Mouse (Mus musculus) ES-E14 (cell line): ENCODE measurements around the gene Hp1bp3. TPM values are rescaled to one million over a fixed set of nuclear protein-coding genes. Genes with fewer than 3 reads are reported as not detected.
A peak's percentile ranks its signal among the peaks of the same experiment; 100 is the strongest.

ENCODE experiments used
- DNase-seq: peaks from one replicate; pipeline ENCODE4 v3.0.0-alpha.2; 2013; ENCODE audit warnings: low read depth, low spot score
- H3K27ac ChIP-seq: 2 replicates; pipeline ENCODE4 v1.5.1; 2012; ENCODE audit warnings: low read depth, mild to moderate bottlenecking, low read length, moderate library complexity, mixed read lengths; ENCODE audit not compliant: poor library complexity, insufficient read depth, severe bottlenecking
- H3K36me3 ChIP-seq: 2 replicates; pipeline ENCODE4 v1.6.1; 2012; ENCODE audit warnings: mild to moderate bottlenecking, low read length, moderate library complexity, mixed read lengths; ENCODE audit not compliant: control insufficient read depth, poor library complexity, insufficient read depth, severe bottlenecking
- H3K4me1 ChIP-seq, 2 experiments: fragments of 150-350 bp in 1 of 2; sonication (generic) in 1 of 2; 2 replicates each; pipeline ENCODE4 v1.6.1; 2012; ENCODE audit warnings: low read length in 2 of 2, mild to moderate bottlenecking in 1 of 2, mixed read lengths in 1 of 2; ENCODE audit not compliant: control insufficient read depth in 2 of 2, insufficient read depth in 2 of 2, poor library complexity in 1 of 2
- H3K4me3 ChIP-seq, 2 experiments: fragments of 150-350 bp in 1 of 2; sonication (generic) in 1 of 2; 2 replicates each; pipeline ENCODE4 v1.5.1; 2012; ENCODE audit warnings: low read length in 2 of 2, low read depth in 1 of 2, mild to moderate bottlenecking in 1 of 2, mixed read lengths in 1 of 2; ENCODE audit not compliant: insufficient read depth in 1 of 2, poor library complexity in 1 of 2, severe bottlenecking in 1 of 2
- H3K9ac ChIP-seq: 2 replicates; pipeline ENCODE4 v1.6.1; 2012; ENCODE audit warnings: low read depth, mild to moderate bottlenecking, low read length, mixed read lengths; ENCODE audit not compliant: poor library complexity, insufficient read depth, severe bottlenecking
- H3K9me3 ChIP-seq: fragments of 150-350 bp; sonication (generic); 2 replicates; pipeline ENCODE4 v1.6.1; 2012; ENCODE audit warnings: low read depth, mild to moderate bottlenecking, low read length; ENCODE audit not compliant: control insufficient read depth, insufficient read depth
- CHD2 ChIP-seq: IDR thresholded peaks from 2 replicates; pipeline ENCODE4 v1.6.1; 2014; ENCODE audit warnings: mild to moderate bottlenecking, low read depth, low read length, inconsistent platforms
- HCFC1 ChIP-seq: IDR thresholded peaks from 2 replicates; pipeline ENCODE4 v1.6.1; 2012; ENCODE audit warnings: low read length, inconsistent platforms, borderline replicate concordance; ENCODE audit not compliant: insufficient read depth
- MAFK ChIP-seq: IDR thresholded peaks from 2 replicates; pipeline ENCODE4 v1.6.1; 2014; ENCODE audit warnings: mild to moderate bottlenecking, low read depth, low read length, inconsistent platforms; ENCODE audit not compliant: insufficient read depth
- ZC3H11A ChIP-seq: IDR thresholded peaks from 2 replicates; pipeline ENCODE4 v1.6.1; 2012; ENCODE audit warnings: low read depth, mild to moderate bottlenecking, inconsistent platforms, low read length, borderline replicate concordance
- ZNF384 ChIP-seq: IDR thresholded peaks from 2 replicates; pipeline ENCODE4 v1.6.1; 2012; ENCODE audit warnings: low read depth, low read length, inconsistent platforms
- in situ Hi-C, 2 experiments: fragments of 600-800 bp; cut with MboI; formaldehyde crosslinking; loops; one replicate each; pipeline ENCODE4 v1.15.1; 2025; ENCODE audit warnings: low sequenced_read_pairs in 2 of 2, inconsistent platforms in 1 of 2; ENCODE audit not compliant: unreplicated experiment in 2 of 2
- total RNA-seq: library from RNA; depleted of rRNA; stranded (reverse); fragments of 300-350 nt; gene quantifications from 2 replicates; pipeline ENCODE4 v1.2.3, GENCODE M21; 2012

Hp1bp3 gene
- total RNA-seq, 1 experiment, result 31.1 TPM

DNA sequence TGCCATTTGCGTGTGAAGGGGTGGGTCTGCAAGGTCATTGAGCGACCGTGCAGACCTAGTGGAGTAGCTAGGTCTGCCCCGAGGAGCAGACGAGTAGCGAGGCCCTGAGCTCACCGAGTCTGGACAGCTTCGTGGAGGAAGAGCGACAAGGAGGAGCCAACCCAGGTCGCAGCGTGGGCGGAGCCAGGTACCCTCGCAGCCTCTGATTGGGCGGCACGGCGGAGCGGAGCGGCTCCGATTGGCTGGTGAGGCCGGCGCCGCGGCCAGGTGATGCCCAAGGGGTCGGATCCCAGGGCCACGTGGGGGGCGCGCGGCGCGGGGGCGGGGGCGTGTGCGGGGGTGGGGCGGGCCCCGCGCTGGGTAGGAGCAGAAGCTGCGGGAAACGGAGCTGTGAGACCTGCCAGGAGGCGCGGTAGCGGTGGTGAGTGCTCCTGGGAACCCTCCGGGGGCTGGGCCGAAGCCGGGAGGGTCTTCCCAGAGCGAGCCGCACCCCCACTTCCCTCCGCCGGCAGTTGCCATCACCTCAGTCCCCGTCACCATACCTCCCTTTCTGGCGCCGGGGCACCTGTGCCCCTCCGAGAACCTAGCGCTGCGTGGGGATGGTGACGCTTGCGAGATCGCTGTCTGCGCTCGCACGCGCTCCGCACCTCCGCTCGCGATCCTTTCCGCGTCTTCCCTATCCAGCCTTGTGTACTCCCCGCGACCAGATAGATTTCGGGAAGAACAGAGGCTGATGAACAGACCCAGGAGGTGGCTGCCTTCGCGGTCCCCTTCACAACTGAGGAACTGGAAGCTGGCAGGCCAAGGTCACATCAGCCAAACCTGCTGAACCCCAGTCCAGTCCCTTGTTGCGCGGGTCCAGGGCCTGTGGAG is 34.2 kb downstream of the Hp1bp3 start, which contains the start of the genes Sh2d5 and Kif17:
TSS of gene Sh2d5 (plus strand) at position 316 of the 873 bp plus-strand sequence.
TSS of gene Kif17 (plus strand) at position 348 of the 873 bp plus-strand sequence.
- Histone ChIP-seq H3K4me1 (peaks cover 9 to 19% of the 10 kb centered on the region in 2 experiments; a peak in 3 of 4 replicates), H3K36me3 (no peaks in the 10 kb centered on the region), H3K9me3 (no peaks in the 10 kb centered on the region), H3K9ac (peak within 1 kb of the TSS; percentile 52), H3K4me3 (peak within 1 kb of the TSS; percentile 74 to 88), H3K27ac (no peak within 1 kb of the TSS)
- DNase-seq, result peak; percentile 84
- TF ChIP-seq ZNF384 (no peak), CHD2 (no peak), HCFC1 (no peak), MAFK (no peak), ZC3H11A (no peak)
- in situ Hi-C loops, result no loop called here

DNA sequence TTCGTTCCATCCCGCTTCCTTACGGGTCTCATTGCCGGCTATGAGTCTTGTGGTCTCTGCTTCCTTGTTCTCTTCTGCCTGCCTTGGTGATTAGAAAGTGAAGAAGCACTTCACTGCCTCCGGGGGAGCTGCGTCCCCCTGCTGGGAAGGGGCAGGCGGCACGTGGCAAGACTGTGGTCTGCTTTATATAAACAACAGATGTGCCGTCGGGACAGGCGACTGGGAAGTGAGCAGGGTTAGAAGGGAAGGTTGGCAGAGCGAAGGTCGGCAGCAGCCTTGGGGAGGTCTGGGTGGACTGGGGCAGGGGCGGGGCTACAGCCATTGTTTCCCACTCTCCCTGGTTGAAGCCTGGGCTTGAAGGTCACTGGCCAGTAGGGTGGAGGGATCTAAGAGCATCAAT is 35.7 kb downstream of the Hp1bp3 start:
- Histone ChIP-seq H3K36me3 (no peaks in the 10 kb centered on the region), H3K9ac (no peak overlapping the region), H3K9me3 (no peaks in the 10 kb centered on the region), H3K4me1 (peaks cover 9 to 19% of the 10 kb centered on the region in 2 experiments; a peak in 3 of 4 replicates), H3K4me3 (peak overlapping the region in 1 of 2 experiments; percentile 31; a peak in 2 of 4 replicates), H3K27ac (no peak overlapping the region)
- TF ChIP-seq MAFK, result no peak
- TF ChIP-seq CHD2, result no peak
- TF ChIP-seq ZNF384, result no peak
- TF ChIP-seq ZC3H11A, result no peak
- TF ChIP-seq HCFC1, result no peak
- in situ Hi-C loops, result no loop called here
- DNase-seq, result peak; percentile 50

DNA sequence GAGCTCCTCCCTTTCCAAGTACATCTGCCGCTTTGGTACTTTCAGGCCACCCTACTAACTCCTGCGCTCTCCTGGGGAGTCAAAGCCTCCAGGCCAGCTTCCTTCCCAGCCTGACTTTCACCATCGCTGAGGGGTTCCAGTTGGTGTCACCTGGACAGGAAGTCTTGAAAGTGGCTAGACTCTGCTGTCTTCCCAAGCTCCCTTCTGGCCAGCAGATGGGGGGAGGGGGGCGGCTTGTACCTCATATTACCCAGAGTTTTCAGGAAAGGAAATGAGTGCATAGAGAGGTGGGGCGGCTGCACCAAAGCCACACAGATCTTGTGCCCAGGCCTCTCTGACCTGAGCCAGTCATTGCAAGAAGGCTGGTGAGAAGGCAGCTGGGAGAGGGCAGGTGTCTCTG is 36.1 kb downstream of the Hp1bp3 start:
- Histone ChIP-seq H3K9ac (no peak overlapping the region), H3K4me3 (peak overlapping the region in 1 of 2 experiments; percentile 31; a peak in 2 of 4 replicates), H3K27ac (no peak overlapping the region), H3K36me3 (no peaks in the 10 kb centered on the region), H3K9me3 (no peaks in the 10 kb centered on the region), H3K4me1 (peaks cover 9 to 16% of the 10 kb centered on the region in 2 experiments; a peak in 3 of 4 replicates)
- TF ChIP-seq HCFC1, result no peak
- no peak for TF ChIP-seq CHD2
- TF ChIP-seq ZC3H11A, result no peak
- no peak for TF ChIP-seq ZNF384
- no peak for TF ChIP-seq MAFK
- in situ Hi-C loops, result no loop called here
- DNase-seq, result no peak

DNA sequence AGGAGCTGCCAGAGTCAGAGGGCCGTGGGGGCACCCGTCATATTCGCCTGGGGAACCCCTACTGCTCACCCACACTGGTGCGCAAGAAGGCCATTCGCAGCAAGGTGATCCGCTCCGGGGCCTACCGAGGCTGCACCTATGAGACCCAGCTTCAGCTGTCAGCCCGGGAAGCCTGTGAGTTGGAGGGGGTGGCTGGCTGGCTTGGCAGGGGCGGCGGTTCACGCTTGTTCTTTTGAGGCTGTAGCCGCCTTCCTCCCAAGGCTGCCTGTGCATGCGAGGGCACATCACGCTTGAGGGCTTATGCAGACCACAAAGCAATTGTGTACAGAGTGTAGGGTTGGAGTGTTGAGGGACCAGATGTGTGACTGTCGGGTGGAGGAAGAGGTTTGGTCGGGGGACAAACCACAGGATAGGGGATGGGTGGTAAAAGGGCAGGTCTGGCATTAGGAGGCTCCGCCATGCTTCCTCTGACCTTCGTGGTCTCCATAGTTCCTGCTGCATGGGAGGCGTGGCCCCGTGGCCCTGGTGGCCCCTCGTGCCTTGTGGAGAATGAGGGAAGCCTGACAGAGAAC is 41.1 kb downstream of the Hp1bp3 start:
- Histone ChIP-seq H3K36me3 (peaks cover 2% of the 10 kb centered on the region; the same call in 1 of the 2 replicates), H3K9me3 (no peaks in the 10 kb centered on the region), H3K27ac (no peak overlapping the region), H3K4me1 (peaks cover 2 to 4% of the 10 kb centered on the region in 2 experiments; a peak in 1 of 4 replicates), H3K9ac (no peak overlapping the region), H3K4me3 (no peak overlapping the region)
- no peak for DNase-seq
- no peak for TF ChIP-seq CHD2
- no peak for TF ChIP-seq ZNF384
- TF ChIP-seq HCFC1, result no peak
- TF ChIP-seq MAFK, result no peak
- TF ChIP-seq ZC3H11A, result no peak
- in situ Hi-C loops, result no loop called here
